Mouse (Mus musculus) urinary bladder, adult 18-20 months (tissue): Measurements from ENCODE around the gene Rpl15.
A peak's percentile ranks its signal among the peaks of the same experiment; 100 is the strongest.
"Not testable (repeated sequence)": the region's sequence is repeated elsewhere in the genome, so short reads cannot be mapped to it uniquely, and the experiment has no call there.

ENCODE experiments used
- DNase-seq, 2 experiments: peaks; one replicate each; pipeline ENCODE4 v3.0.0; 2022; ENCODE audit warnings: low spot score in 2 of 2, mixed read lengths in 2 of 2

Rpl15 gene

GRCm38 (mm10) chr14:18270529-18271441 is at the start of gene Rpl15, which contains the start of gene Nkiras1:
Gene Rpl15, minus strand, starts transcription at chr14:18271391.
Gene Nkiras1, plus strand, starts transcription at chr14:18271136.
- peak; percentile 95 to 99 for DNase-seq

GRCm38 (mm10) chr14:18317457-18318411 is 46.5 kb upstream of the Rpl15 start:
- DNase-seq, result no peak

DNA sequence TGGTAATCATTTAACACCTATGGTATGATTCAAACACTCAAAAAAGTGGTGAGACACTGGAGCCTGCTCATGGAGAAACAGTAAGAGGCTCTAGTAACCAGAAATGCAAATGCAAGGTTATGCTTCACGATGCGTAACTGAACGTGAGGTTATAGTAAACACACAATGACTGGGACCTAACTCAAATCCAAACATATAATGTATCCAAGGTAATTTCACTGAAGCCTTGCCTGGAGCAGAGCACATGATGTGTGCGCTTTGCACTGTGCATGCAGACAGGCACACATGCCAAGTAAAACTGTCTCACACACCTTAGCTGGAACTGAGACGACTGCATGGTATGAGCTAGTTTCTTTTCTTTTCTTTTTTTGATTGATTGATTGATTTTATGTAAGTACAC is 33.0 kb upstream of the Rpl15 start:
- DNase-seq, result no peak

GRCm38 (mm10) chr14:18303262-18303661 is 32.1 kb upstream of the Rpl15 start:
- DNase-seq, result no peak

- DNase-seq, result no peak
These were observed 31.6 kb upstream of the Rpl15 start for GRCm38 (mm10) chr14:18302750-18303149.

GRCm38 (mm10) chr14:18301591-18301990 is 30.4 kb upstream of the Rpl15 start:
- no peak for DNase-seq

- DNase-seq, result no peak
These were observed 29.5 kb upstream of the Rpl15 start for GRCm38 (mm10) chr14:18300676-18301075.

DNA sequence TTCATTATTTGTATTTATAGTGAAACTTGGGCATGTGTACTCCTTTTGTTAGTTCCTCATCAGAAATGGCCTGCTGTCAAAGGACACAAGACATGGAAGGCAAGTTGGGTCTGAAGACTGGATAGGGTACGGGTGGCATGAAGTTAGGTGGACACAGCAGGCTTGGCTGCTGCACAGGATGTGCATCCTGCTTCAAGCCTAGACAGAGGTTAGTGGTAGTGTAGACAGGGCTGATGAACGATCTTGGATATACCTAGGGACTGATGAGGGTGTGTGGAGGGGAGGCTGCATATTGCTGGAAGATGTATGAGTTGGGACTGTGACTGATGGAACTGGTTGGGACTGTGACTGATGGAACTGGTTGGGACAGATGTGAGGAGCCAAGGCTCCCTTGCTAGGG is 27.7 kb upstream of the Rpl15 start:
- DNase-seq, result no peak

- DNase-seq, result no peak
These were observed 26.2 kb upstream of the Rpl15 start for GRCm38 (mm10) chr14:18297441-18297840.

DNA sequence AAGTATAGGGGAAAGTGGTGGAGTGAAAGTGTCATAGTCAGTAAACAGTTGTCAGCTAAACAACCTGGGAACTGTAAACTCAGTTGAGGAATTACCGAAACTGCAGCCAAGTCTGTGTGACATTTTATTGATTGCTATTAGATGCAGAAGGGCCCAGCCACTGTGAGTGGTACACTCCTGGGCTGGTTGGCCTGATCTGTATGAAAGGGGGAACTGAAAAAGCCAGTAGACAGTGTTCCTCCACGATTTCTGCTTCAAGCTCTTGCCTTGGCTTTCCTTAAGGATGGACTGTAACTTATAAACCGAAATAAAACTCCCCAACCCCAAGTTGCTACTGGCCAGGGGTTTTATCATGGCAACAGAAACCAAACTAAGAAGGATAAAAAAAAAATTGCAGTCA is 21.4 kb upstream of the Rpl15 start:
- no peak for DNase-seq

- DNase-seq, result no peak
These were observed 20.9 kb upstream of the Rpl15 start for GRCm38 (mm10) chr14:18292111-18292510.

DNA sequence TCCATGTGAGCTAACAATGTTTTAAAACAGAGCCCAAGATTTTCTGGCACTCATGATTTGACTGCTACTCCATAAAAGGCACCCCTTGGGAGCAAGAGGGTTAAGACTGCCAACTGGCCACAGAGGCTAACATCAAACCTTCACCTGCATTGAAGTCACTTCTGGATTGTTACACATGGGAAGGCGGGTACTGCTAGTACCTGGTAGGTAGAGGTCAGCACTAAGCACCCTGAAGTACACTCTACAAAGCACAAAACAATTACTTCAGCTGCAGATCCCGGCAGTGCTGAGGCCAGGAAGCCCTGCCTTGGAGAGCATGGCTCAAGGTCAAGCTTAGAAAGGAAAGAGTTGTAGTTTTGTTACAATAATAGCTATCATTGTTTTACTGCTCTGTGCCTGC is 16.2 kb upstream of the Rpl15 start:
- no peak for DNase-seq

DNA sequence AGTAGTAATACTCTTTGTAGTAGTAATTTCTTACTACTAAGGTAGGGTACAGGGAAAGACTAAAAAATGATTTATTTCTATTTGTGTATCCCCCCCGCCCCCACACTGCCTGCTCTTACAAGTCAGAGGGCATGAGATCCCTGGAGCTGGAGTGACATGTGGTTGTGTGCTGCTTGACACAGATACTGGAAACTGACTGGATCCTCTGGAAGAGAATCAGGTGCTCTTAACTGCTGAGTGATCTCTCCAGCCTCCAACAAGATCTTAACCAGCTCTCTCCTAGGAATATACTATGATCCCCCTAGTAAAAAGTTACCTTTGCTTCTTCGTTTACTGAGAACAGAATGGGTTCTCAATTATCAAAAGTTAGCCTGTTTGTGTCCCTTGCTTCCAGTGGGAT is 15.2 kb upstream of the Rpl15 start:
- DNase-seq, result no peak

- no peak for DNase-seq
These were observed 14.3 kb upstream of the Rpl15 start for GRCm38 (mm10) chr14:18285476-18285875.

- DNase-seq, result no peak
These were observed 13.4 kb upstream of the Rpl15 start for GRCm38 (mm10) chr14:18284581-18284980.

DNA sequence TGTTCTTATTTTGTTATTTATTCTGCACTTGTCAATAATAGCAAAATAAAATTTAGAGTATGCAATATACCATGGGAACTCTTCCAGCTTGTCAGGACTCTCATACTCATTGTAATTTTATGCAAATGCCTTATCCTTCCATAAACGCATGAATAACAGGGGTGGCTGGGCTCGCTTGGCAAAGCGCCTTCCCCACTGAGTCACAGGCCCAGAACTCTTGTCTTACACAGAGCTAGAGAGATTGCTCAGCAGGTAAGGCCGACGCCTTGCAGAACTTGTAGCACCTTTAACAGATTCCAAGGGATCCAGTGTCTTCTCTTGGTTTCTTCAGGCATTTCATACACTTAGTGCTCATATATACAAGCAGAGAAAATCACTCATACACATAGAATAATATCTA is 9.2 kb upstream of the Rpl15 start:
- no peak for DNase-seq

DNA sequence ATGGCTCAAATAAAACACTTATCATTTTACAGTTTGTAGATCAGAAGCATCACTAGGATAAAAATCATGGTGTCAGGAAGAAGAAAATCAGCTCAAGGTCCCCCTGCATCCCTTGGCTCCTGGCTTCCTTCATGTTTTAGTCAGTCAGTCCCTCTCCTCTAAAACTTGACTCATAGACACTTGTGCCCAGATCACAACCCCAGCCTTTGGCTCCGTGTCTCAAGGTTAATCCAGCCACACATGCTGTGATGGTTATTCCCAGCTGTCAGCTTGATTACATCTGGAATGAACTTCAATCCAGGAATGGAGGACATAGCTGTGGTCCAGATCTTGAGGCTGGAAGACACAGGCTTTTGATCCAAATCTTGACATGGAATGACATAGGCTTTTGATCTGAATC is 3.3 kb upstream of the Rpl15 start:
- DNase-seq, result no peak

- DNase-seq, result no peak
These were observed 475 bp upstream of the Rpl15 start for GRCm38 (mm10) chr14:18271666-18272065.

- not testable (repeated sequence) for DNase-seq
These were observed 1.2 kb downstream of the Rpl15 start for GRCm38 (mm10) chr14:18269947-18270528.

DNA sequence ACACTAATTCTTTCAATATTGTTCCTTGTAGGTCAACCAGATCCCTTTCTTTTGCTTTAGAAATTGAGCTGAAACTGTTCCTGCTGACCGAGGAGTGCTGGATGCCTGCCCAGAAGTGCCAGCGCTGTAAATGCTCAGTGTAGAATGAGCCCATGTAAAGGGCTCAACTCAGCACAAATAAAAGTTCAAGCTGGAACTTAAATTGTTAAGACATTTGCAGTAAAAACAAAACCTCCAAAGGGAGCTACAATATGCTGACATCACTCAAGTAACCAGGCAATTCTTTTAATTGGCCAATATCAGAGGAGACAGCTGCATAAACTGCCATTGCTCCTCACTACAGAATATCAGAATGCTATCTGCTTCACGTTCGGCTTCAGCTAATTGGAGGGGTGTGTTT is 7.8 kb downstream of the Rpl15 start:
- DNase-seq, result no peak

DNA sequence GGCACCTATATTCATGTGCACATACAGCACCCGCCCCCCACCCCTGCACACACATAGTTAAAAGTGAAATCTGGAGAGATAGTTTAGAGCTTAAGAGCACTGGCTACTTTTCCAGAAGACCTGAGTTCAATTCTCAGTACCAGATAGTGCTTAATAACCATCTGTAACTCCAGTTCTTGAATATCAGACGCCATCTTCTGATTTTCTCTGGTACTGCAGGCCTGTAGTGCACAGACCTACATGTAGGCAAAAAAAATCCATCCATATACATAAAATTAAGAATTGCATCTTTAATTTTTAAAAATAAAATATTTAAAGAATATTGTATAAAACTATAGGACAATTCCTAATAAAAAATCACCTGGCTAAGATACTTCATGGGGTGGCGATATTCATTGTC is 10.0 kb downstream of the Rpl15 start:
- no peak for DNase-seq

- DNase-seq, result no peak
These were observed 28.5 kb downstream of the Rpl15 start for GRCm38 (mm10) chr14:18242638-18243130.
